Mouse (Mus musculus): ENCODE results near the gene D430041D05Rik.
"Not testable (repeated sequence)": the region's sequence is repeated elsewhere in the genome, so short reads cannot be mapped to it uniquely, and the experiment has no call there.

D430041D05Rik gene

DNA sequence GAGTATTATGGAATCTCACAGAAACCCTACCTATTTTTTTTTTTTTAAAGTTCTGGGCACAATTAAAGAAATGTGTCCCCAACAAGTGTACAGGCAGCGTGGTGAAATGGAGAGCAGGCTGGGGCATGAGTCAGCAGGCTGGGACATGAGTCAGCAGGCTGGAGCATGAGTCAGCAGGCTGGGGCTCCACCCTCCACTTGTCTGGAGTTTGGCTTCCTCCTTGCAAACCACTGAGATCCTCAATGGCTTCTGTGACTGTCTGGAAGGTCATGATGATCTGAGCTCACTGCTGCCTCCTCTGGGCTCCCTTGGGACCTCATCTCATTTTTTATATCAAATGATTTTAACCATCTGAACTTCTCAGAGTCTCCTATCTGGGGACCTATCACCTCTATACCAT is 264.8 kb downstream of the D430041D05Rik start:
- no peak for DNase-seq

DNA sequence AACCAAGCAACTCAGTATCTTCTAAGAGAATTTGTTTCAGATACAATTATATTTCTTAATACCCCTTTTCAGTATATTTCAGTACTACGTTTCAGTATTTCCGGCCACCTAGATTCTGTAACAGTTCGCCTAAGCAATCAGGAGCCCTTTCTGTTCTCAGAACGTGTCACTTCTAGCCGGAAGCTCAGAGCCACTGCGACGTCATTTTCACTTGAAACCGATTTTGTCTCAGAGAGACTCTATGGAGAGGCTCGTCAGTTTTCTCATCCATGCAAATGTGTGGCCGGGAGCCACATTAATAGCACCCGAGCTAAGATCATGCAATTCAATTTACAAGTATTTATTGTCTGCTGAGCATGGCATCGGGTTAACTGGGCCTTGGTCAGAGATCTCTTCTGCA is 266.8 kb downstream of the D430041D05Rik start:
- no peak for DNase-seq

DNA sequence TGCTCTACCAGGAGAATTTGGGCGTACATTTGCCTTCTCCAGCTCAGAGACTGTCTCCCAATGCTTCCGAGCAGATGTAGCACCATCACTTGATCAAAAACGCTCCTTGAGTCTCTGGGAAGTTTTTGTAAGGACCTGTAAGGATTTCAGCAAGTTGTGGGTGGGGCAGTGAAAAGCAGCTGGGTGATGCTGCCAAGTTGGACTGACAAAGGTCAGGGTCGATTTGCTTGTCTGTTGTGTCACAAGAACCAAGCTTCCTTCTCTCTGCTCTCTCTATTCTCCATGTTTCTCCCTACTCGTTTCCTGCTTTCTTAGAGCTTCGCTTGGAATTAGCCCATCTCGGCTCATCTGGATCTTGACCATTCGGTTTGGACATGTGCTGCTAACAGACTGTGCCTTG is 268.7 kb downstream of the D430041D05Rik start:
- DNase-seq = no peak

DNA sequence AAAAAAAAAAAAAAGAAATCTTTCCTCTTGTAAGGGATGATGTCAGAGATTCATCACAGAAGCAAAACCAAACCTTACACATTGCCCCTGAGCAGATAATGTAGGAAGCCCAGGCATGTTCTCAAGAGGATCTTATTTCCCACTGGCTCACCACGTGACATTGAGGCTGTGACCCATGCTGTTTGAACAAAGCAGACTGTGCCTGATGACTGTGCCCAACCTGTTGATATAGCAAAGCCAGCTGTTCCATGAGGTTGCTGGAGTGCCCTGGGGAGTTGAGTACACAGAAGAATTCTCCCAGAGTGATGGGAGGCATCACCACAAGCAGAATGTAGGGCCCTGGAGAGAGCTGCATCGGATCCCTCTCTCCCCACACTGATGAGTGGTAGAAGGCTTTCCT is 274.9 kb downstream of the D430041D05Rik start:
- no peak for DNase-seq

DNA sequence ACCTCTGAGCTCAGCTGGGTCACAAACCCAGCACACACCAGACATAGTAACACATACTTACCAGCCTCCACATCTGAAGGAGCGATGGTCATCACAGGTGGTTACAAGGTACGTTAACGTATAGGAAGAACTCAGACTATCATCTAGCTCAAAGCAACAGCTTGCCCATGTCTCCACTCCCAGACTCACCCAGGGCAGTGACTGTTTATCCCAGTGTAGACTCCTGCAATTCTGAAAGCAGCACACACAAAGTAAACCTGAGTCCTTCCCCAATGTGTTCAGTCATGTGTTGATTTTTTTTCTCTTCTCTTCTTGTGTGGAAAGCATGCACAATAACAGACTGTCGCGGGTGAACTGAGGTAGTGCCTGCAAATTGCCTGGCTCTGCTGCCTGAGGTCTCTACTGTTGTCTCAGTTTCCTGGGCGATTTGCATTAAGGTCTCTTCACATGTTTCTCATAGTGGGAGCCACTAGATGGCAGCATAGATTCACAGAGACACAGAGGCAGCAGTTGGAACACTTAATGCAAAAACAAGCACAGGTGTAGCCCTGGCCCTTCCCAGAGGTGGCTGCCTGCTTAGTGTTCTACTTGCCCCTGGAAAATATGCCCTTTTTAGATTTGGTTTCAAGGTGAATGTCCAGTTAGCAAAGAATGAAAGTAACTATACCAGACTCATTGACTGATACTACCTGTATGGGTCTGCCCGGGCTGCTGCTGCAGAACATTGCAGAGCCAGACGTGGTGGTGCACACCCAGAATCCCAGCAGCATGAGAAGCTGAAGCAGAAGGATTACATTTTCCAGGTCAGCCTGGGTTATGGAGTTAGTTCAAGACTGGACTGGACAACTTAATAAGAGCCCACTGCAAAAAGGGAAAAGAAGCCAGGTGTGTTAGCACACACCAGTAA is 276.4 kb downstream of the D430041D05Rik start:
- DNase-seq = peak; percentile 79 to 84

DNA sequence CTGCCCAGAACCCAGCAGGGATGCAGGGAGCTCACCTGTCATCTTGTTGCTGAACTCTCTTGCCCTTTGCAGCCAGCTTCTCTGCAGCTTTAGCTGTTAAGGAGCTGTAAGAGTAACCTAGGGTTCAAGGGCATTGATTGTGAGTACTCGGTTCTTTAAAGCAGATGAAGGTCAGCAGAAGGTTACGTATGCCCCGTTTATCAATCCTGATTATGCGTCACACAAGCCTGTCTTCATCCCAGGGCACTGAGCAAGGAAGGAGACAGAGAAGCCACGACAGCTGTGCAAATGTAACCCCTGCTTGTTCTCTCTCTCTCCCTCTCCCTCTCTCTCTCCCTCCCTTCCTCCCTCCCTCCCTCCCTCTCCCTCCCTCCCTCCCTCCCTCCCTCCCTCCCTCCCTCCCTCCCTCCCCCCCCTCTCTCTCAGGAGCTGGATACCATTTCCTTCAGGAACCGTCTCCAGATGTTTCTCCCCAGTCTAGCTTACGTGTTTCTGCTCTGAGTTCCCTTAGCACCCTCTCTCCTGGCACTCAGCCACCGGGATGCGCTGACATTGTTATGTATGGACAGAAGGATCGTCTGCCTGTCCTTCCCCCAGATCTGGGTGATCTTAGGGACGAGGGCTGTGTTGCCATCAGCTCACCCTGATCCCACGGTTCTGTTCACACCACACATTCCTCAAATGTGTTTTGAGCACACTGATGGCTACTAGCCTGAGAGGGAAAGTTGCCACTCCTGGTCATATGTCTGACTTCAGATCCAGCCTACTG is 277.6 kb downstream of the D430041D05Rik start:
- DNase-seq = no peak

DNA sequence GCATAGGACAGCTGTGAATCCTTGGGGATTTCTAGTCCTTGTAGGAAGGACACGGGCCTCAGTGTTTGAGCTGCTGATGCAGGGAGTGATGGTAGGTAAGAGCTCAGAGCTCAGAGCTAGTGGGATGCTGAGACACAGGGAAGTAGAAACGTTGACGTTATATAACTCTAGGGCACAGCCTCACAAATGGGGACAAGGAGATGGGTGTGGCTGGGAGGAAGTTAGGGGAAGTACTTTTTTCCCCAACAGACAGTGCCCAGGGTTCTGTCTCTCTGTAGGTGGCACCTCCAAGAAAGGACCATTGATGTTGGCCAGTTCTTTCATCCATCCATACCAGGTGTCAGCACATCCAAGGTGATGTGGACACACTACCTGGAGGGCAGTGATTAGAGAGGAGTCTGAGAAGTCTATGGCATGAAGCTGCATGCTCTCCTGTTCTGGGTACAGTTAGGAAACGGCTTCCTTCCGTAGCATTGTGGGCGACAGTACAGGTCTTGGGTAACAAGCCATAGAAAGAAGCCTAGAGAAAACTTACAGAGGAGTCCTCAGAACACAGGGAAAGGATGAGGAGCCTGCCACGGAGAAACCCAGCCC is 278.4 kb downstream of the D430041D05Rik start:
- no peak for DNase-seq

DNA sequence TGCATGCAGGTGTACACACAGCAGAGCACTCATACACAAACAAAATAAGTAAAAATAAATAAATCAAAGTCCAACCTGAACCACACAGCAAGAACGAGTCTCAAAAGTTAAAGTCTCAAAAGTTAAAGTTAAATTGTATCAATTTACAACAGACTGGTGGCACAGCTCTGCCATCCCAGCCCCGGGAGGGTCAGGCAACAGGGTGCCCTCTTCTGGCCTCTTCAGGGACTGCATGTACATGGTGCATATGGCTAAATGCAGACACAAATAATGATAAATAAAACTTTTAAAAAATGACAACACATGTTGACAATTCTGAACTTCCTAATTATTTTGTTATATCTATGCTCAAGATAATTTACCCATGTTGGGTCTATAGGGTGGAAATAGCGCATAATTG is 279.8 kb downstream of the D430041D05Rik start:
- no peak for DNase-seq

DNA sequence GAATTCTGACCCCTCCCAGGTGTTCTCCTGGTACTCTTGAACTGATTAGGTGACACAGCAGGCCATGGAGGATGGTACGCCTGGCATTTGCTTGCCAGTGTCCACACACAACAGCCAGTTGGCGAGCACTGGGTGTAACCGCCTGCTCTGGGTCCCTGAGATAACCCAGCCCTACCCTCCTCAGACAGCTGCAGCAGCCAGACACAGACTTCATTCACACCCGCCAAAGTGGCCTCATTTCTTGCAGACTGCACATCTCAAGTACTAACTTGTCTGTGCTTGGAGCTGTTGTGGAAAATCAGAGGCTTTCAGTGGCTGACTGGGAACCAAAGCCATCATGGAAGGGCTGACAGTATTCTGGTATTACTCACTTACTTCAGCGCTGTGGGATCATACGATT is 280.6 kb downstream of the D430041D05Rik start:
- no peak for DNase-seq

DNA sequence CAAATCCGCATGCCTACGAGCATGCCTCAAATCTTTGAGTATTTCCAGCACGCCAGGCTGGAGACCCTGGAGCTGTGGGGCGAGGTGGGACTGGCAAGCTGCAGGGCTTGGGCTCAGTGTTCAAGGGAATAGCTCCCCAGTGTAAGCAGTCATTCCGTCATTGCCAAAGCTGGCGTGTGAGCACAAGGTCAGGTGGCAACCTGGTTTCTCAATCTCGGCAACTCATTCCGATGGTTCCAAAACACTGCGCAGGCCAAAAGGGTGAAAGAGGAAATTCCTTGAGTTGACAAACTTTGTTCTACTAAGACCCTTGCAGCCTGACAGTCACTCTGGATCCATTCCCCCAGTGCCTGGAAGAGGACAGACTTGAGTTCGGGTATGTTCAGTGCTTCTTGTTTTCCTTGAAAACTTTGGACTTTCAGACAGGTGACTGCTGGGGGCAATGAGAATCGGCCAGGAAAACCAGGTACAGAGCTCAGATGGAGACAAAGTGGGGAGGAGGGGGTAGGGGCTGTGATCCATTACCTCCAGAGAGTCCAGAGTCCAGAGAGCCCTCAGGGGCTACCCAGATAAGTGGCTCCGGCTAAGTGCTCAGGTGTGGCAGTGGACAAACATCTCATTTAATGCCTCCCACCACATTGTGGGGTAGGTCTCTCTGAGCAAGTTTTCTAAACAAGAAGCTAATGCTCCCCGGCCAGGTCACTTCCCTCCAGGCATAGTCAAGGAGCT is 281.8 kb downstream of the D430041D05Rik start:
- DNase-seq = no peak

DNA sequence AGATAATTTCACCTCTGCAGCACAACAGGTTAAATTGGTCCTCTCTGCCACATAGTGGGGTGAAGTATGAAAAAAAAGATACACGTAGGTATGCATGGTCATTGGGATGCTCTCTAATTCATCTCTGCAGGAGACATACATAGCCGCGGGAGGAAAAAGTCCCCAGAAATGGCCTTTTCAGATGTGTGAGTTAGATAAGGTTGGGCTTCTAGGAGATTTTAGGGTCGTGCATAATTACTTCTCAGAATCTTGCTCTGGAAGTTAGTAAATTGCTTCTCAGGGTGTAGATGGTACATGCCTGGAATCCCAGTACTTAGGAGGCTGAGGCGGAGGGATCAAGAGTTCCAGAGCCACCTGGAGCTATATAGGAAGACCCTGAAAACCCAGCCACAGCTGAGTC is 286.7 kb downstream of the D430041D05Rik start:
- DNase-seq = no peak

DNA sequence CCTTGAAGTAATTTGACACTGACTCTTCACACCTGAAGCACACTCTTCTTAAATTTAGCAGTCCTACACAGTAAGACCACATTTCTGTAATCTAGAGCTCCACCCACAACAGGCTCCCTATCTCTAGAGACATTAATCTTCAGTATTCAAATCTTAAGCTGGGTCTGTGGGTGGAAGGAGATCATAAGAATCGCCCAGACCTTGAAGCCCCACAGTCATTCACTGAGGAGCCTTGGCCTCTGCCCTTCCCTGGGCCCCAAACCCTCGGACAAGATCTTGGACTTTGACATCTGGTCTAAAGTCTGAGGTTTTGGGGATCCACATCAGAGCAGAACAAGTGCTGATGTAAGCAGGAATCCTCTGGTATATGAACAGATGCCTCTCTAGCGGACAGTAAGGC is 287.3 kb downstream of the D430041D05Rik start:
- no peak for DNase-seq

DNA sequence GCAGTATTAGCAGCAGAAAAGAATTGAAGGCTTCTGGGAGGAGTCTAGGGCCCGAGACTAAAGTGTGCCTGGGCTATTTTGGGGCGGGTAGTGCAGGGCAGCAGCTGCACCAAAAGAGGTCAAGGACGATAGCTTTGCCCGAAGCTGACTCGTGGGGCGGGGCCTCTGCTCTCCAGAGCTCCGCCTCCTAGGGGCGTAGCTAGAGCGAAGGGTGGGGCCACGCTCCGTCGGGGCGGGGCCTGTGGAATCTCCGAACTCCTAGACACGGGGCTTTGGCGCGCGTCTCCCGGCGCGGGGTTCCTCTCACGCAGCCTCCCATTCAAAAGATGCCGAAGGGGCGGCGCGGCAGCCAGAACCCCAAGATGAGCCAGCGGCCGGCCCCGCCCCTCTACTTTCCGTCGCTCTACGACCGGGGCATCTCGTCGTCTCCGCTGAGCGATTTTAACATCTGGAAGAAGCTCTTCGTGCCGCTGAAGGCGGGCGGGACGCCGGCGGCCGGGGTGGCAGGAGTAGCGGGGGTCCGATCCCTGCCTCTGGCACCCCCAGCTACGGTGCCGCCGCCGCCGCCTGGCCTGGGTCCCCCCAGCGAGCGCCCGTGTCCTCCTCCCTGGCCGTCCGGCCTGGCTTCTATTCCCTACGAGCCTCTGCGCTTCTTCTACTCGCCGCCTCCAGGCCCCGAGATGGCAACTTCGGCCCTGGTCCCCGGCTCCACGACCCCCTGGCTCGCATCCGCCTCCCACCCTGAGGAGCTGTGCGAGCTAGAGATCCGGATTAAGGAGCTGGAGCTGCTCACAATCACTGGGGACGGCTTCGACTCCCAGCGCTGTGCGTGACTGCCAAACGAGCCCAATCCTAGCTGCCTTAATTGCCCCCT is 288.1 kb downstream of the D430041D05Rik start, which contains the start of gene A930018P22Rik:
TSS of gene A930018P22Rik (plus strand) at position 265 of the 874 bp plus-strand sequence.
- peak; percentile 90 to 92 for DNase-seq

DNA sequence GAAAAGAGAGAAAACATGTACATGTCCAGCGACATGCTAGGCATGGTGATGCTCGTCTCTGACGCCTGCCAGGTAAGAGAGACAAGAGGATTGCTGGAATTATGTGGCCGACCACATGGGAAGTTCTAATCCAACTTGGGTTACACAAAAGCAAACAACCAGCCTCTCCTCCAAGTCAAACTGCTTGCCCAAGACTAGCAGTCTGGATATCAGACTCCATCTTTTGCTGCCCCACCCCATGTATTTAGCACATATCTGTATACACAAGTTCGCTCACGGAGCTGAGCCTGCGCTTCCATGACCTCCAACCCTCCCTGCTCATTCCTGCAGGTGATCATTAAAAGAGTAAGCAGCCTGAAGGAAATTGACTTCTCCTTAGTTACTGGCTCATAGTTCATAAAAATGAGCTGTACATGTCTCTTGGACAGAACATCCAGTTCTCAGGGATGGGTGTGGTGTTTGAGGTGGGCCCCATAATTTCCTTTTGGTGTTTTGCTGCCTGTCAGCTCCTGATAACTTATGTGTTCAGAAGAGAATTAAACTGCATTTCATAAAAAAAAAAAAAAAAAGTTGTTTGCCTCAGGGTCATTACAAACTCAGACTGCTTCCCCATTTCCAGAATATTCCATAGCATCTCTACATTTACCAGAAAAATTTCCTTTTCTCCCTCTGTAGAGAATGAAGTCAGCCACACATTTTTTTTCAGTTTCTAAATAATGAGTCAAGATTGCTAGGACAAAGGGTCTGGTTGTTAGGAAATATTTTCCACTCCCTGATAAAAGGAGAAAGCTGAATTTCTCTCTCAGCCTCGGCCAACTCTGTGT is 288.9 kb downstream of the D430041D05Rik start:
- no peak for DNase-seq

DNA sequence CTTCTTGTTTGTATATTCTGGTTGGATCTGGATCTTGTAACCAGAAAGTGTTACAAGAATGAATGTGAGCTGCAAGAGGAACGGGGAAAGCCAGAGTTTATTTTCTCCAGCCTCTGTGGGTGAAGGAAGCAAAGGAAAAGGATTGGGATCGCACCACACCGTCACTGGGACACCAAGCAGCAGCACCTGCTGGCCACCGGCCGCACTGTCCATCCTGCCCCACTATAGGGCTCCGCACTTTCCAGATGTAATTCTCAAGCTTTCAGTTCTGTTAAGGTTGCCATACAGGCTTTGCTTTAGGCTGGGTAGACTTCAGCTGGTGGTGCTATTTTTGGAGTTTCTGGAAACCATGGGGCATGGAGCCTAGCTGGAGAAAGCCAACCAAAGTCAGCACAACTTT is 290.5 kb downstream of the D430041D05Rik start:
- DNase-seq = no peak

DNA sequence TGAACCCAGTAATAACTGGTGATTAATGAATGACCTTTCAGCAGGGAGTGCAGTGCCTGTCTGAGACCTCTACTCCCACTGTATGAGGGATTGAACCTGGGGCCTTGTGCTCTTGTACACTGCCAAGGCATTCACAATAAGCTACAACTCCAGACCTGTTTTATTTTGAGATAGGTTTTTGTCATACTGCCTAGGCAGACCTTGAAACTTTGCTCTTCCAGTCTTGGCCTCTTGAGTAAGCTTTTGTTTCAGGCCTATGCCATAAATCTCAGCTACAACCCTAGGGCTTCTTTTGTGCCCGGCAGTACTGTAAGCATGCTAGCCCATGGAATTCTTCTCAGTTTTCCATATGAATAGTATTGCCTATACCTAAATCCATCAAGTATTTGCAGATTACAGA is 291.7 kb downstream of the D430041D05Rik start:
- no peak for DNase-seq

DNA sequence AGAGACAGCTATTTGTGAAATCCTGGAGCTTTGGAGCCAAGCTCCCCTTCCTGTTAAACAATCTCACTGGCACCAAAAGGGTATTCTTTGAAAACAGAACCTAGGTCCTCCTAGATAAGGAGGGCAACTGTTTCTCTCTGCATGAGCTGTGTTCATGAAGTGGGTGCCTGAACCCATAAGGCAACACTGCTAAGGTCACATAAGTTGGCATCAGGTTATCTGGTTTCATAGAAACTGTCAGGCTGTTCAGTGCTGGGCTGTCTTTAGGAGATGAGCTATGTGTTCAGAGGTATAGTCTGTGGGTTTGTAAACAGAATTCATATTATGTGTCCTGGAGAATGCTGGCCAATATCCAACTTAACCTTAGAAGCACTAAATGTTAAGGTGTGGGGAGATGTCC is 293.6 kb downstream of the D430041D05Rik start:
- not testable (repeated sequence) for DNase-seq

DNA sequence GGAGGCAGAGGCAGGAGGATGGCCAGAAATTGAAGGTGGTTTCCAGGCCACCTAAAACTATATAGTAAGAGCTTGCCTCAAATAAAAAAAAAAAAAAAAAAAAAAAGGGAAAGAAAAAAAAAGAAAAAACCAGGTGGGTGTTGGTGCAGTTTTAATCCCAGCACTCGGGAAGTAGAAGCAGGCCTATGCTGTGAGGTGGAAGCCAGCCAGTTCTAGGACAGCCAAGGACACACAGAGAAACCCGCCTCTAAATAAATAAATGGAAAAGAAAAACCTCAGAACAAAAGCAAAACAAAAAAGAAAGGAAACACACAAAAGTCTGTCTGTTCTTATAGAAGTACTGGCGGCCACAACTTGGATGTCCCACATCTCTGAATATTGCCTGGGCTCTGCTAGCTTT is 295.9 kb downstream of the D430041D05Rik start:
- DNase-seq = no peak

DNA sequence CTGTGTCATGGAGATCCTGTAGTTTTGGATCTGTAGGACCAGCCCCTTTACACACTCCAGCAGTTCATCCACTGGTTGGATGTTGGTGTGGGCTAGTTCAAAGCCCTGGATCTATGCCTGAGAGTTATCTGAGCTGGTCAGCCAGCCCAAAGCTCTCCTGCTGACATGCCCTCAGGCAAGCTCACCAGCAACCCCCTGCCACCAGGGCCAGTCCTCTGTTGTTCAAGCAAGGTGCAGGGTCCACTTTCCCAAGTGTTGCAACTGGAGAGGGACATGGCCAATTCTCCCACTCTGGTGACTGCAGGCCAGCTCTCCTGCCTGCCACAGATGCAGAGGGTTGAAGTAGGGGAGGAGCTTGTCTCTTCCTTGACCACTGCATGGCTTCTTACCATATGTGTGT is 297.2 kb downstream of the D430041D05Rik start:
- not testable (repeated sequence) for DNase-seq

DNA sequence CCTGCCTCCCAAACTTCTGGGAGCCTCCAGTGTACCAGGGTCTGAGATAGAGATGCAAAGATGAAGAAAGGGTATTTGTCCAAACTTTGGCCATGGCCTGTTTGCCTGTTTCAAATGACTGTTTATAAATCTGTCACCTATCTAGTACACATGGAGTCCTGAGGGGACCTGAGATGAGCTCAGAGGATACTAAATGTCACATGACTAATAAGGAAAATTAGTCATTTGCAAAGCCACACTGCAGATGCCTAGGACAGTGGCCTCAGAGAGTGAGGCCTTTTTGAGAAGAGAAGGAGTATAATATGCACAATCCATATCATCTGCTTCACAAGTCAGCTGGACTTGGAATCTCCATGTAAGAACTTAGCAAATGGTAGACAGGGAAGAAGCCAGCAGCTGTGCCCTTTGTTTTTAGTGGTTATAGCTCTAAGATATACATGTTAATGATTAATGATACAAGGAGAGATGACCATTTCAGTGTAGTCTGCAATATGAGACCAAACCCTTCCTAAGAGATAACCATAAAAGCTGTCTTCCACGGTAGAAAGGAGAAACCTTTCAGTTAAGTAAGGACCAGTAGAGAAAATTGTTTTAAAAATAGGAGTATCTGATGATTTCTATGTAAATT is 299.5 kb downstream of the D430041D05Rik start:
- DNase-seq = not testable (repeated sequence)
